Mouse (Mus musculus): ENCODE measurements around the gene F11r. TPM values are rescaled to one million over a fixed set of nuclear protein-coding genes. Genes with fewer than 3 reads are reported as not detected.

F11r gene
- total and polyA plus RNA-seq, 3 experiments = 0.74 to 1.6 (median 1.3) TPM

DNA sequence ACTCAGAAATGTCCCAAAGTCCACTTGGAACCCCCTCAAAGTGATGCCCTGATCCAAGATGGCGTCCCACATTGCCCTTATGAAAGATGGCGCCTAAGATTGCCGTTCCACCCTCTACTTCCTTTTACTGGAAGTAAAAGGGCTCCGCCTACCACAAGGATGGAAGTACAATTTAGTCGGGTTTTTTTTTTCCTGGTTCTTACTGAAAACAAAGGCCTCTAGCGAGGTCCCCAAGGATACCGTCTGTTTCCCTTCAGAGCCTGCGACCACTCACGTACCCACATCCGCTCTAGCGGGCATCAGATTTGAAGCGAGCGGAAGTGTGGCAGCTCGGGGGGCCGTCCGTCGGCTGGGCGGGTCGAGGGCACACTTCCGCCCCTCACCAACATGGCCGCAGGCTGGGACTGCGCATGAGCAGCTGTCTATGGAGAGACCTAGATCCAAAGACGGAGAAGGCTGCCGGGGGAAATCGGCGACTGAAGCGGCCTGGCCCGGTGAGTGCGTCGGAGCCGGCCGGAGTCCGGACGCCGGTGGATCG lies 26.3 kb upstream of the F11r start, which contains the start of gene Usf1:
Usf1 (plus strand) TSS at position 367 of the 538 bp plus-strand sequence.
- Histone ChIP-seq H3K27me3 (replicated peaks) (no peaks in the 10 kb centered on the region), H3K27ac (ENCODE audit: insufficient read depth, low read depth) (peak within 1 kb of the TSS; percentile 93), H3K9ac (ENCODE audit: insufficient read depth, low read depth) (peak within 1 kb of the TSS; percentile 94), H3K9me3 (replicated peaks; ENCODE audit: low read length) (no peaks in the 10 kb centered on the region), H3K4me2 (ENCODE audit: insufficient read depth, low read depth, poor library complexity, severe bottlenecking) (no peak within 1 kb of the TSS), H3K36me3 (replicated peaks in 1 of 2; ENCODE audit: control insufficient read depth in 1 of 2, insufficient read depth in 1 of 2, low read length in 1 of 2) (peaks cover 38 to 63% of the 10 kb centered on the region in 2 experiments), H3K79me2 (replicated peaks; ENCODE audit: control insufficient read depth, extremely low read depth, insufficient read depth, poor library complexity, severe bottlenecking) (peaks cover 33% of the 10 kb centered on the region), H3K4me1 (ENCODE audit: control insufficient read depth in 1 of 2, insufficient read depth in 2 of 2) (peaks cover 8 to 53% of the 10 kb centered on the region in 2 experiments; a peak in 3 of 4 replicates), H3K4me3 (replicated peaks in 1 of 3; ENCODE audit: low read depth in 2 of 3, low read length in 2 of 3, poor library complexity in 1 of 3) (peak within 1 kb of the TSS; percentile 87 to 88 (median 88))
- in situ Hi-C loops (cut with MboI; ENCODE audit: low pct_ligation_motif_present, low pct_unique_long_range_greater_than_20kb, low sequenced_read_pairs) = no loop called here
- dilution Hi-C loops (cut with MboI; ENCODE audit: extremely low pct_ligation_motif_present, extremely low pct_unique_long_range_greater_than_20kb, low sequenced_read_pairs) = no loop called here
- TF ChIP-seq JUN (IDR thresholded peaks at IDR 0.05; ENCODE audit: insufficient read depth, low read depth, low read length) (no peak), ZMIZ1 (IDR thresholded peaks at IDR 0.05; ENCODE audit: low read depth, low read length) (peak; percentile 86), USF2 (conservative IDR thresholded peaks at IDR 0.05; ENCODE audit: low read depth, low read length) (no peak), MXI1 (IDR thresholded peaks at IDR 0.05; ENCODE audit: low read depth, low read length) (peak; percentile 65; the same call in 1 of the 2 replicates), BHLHE40 (IDR thresholded peaks at IDR 0.05; ENCODE audit: low read depth, low read length) (no peak), MAX (IDR thresholded peaks at IDR 0.05; ENCODE audit: low read length) (peak; percentile 39; the same call in 1 of the 2 replicates), CHD2 (IDR thresholded peaks at IDR 0.05; ENCODE audit: low read length) (no peak; the same call in 1 of the 2 replicates), RCOR1 (conservative IDR thresholded peaks at IDR 0.05; ENCODE audit: low read depth, low read length) (peak; percentile 97), MYC (IDR thresholded peaks at IDR 0.05; ENCODE audit: low read depth, low read length) (no peak; the same call in 1 of the 2 replicates), E2F4 (IDR thresholded peaks at IDR 0.05; ENCODE audit: insufficient replicate concordance, low read depth, low read length) (no peak), CTCF (conservative IDR thresholded peaks at IDR 0.05 in 1 of 2, IDR thresholded peaks at IDR 0.05 in 1 of 2; ENCODE audit: low read depth in 2 of 2, low read length in 2 of 2) (no peak), JUND (conservative IDR thresholded peaks at IDR 0.05; ENCODE audit: low read depth, low read length) (no peak), ETS1 (conservative IDR thresholded peaks at IDR 0.05; ENCODE audit: low read depth, low read length) (peak; percentile 24; the same call in 1 of the 2 replicates), MAZ (IDR thresholded peaks at IDR 0.05; ENCODE audit: low read depth, low read length) (0 out of 2 replicates have a peak, but pooled peaks have one; percentile 72), POLR2A (IDR thresholded peaks at IDR 0.05; ENCODE audit: low read depth, low read length) (peak; percentile 79), MEF2A (IDR thresholded peaks at IDR 0.05; ENCODE audit: borderline replicate concordance, low read depth, low read length) (peak; percentile 46; the same call in 1 of the 2 replicates), IRF4 (IDR thresholded peaks at IDR 0.05; ENCODE audit: low read depth, low read length) (peak; percentile 58; the same call in 1 of the 2 replicates), ZNF384 (IDR thresholded peaks at IDR 0.05; ENCODE audit: low read depth, low read length) (peak; percentile 28; the same call in 1 of the 2 replicates), ZKSCAN1 (IDR thresholded peaks at IDR 0.05; ENCODE audit: borderline replicate concordance, low read depth, low read length) (no peak), SMC3 (IDR thresholded peaks at IDR 0.05; ENCODE audit: low read depth, low read length) (0 out of 2 replicates have a peak, but pooled peaks have one; percentile 3), RAD21 (IDR thresholded peaks at IDR 0.05; ENCODE audit: low read depth, low read length) (no peak), HCFC1 (IDR thresholded peaks at IDR 0.05; ENCODE audit: low read depth, low read length) (peak; percentile 95), KAT2A (IDR thresholded peaks at IDR 0.05; ENCODE audit: insufficient replicate concordance, low read length) (peak; percentile 95), CHD1 (IDR thresholded peaks at IDR 0.05; ENCODE audit: low read depth, low read length) (no peak), GABPA (IDR thresholded peaks at IDR 0.05; ENCODE audit: insufficient replicate concordance, low read depth, low read length) (peak; percentile 60; the same call in 1 of the 2 replicates), TCF12 (IDR thresholded peaks at IDR 0.05; ENCODE audit: low read depth, low read length) (peak; percentile 90), NELFE (IDR thresholded peaks at IDR 0.05; ENCODE audit: low read depth, low read length) (peak; percentile 51; the same call in 1 of the 2 replicates), PAX5 (IDR thresholded peaks at IDR 0.05; ENCODE audit: low read length) (no peak), SIN3A (IDR thresholded peaks at IDR 0.05; ENCODE audit: low read length) (peak; percentile 67; the same call in 1 of the 2 replicates), ELF1 (IDR thresholded peaks at IDR 0.05; ENCODE audit: low read depth, low read length) (peak; percentile 96), UBTF (IDR thresholded peaks at IDR 0.05; ENCODE audit: low read depth, low read length) (peak; percentile 81; the same call in 1 of the 2 replicates), NRF1 (IDR thresholded peaks at IDR 0.05; ENCODE audit: low read depth, low read length) (peak; percentile 84), TBP (conservative IDR thresholded peaks at IDR 0.05; ENCODE audit: low read depth, low read length) (peak; percentile 62; the same call in 1 of the 2 replicates), POLR2AphosphoS2 (IDR thresholded peaks at IDR 0.05; ENCODE audit: low read depth, low read length) (peak; percentile 96), EP300 (IDR thresholded peaks at IDR 0.05; ENCODE audit: low read length) (no peak)
- peak; percentile 96 for DNase-seq (ENCODE audit: extremely low read depth)
